Mouse (Mus musculus) midbrain, embryonic 11.5 days (tissue): ENCODE results near the gene Zfp830. TPM values are rescaled to one million over a fixed set of nuclear protein-coding genes. Genes with fewer than 3 reads are reported as not detected.

Experiments used
- ATAC-seq: fragments of 200-750 bp; cut with Nextera tagmentation; 2 replicates; pipeline ENCODE4 v1.8.0; 2017; ENCODE audit warnings: moderate TSS enrichment, moderate library complexity; ENCODE audit not compliant: low FRiP score
- DNase-seq: peaks from one replicate; pipeline ENCODE4 v3.0.0; 2015; ENCODE audit warnings: low spot score; ENCODE audit errors: missing footprints
- H3K27ac ChIP-seq: fragments of 300-500 bp; sonication (generic); 2 replicates; pipeline ENCODE4 v1.5.1; 2014; ENCODE audit warnings: low read depth, low read length
- H3K27me3 ChIP-seq: fragments of 300-500 bp; sonication (generic); 2 replicates; pipeline ENCODE4 v1.6.1; 2014; ENCODE audit warnings: mild to moderate bottlenecking, low read length, moderate library complexity, mixed read lengths; ENCODE audit not compliant: control insufficient read depth, insufficient read depth
- H3K36me3 ChIP-seq: fragments of 300-500 bp; sonication (generic); 2 replicates; pipeline ENCODE4 v1.6.1; 2014; ENCODE audit warnings: mild to moderate bottlenecking, low read length, moderate library complexity, mixed read lengths; ENCODE audit not compliant: control insufficient read depth, insufficient read depth
- H3K4me1 ChIP-seq: fragments of 300-500 bp; sonication (generic); 2 replicates; pipeline ENCODE4 v1.6.1; 2014; ENCODE audit warnings: low read length; ENCODE audit not compliant: control insufficient read depth, insufficient read depth
- H3K4me2 ChIP-seq: fragments of 300-500 bp; sonication (generic); 2 replicates; pipeline ENCODE4 v1.6.1; 2014; ENCODE audit warnings: mild to moderate bottlenecking, moderate library complexity
- H3K4me3 ChIP-seq: fragments of 300-500 bp; sonication (generic); 2 replicates; pipeline ENCODE4 v1.5.1; 2014; ENCODE audit warnings: low read depth, low read length
- H3K9ac ChIP-seq: fragments of 300-500 bp; sonication (generic); 2 replicates; pipeline ENCODE4 v1.6.1; 2014; ENCODE audit warnings: low read length
- H3K9me3 ChIP-seq: fragments of 300-500 bp; sonication (generic); 2 replicates; pipeline ENCODE4 v1.6.1; 2016; ENCODE audit warnings: low read length; ENCODE audit not compliant: control insufficient read depth
- WGBS: fragments of 180-500 bp; shearing (Covaris S2); extraction: QIAGEN DNeasy Blood & Tissue Kit; methylation state at CpG from one replicate; pipeline ENCODE4 v1.1.7; 2014; 5-methylcytosine and 5-hydroxymethylcytosine counted together
- polyA plus RNA-seq: library from polyadenylated mRNA; unstranded; fragments of >200 nt; fragmentation: Nextera tagmentation; extraction: Ambion mirVana; gene quantifications from 2 replicates; pipeline ENCODE4 v1.2.1, GENCODE M21; 2014

The Zfp830 gene
- polyA plus RNA-seq, result 35.1 and 38.5 TPM in 2 replicates

DNA sequence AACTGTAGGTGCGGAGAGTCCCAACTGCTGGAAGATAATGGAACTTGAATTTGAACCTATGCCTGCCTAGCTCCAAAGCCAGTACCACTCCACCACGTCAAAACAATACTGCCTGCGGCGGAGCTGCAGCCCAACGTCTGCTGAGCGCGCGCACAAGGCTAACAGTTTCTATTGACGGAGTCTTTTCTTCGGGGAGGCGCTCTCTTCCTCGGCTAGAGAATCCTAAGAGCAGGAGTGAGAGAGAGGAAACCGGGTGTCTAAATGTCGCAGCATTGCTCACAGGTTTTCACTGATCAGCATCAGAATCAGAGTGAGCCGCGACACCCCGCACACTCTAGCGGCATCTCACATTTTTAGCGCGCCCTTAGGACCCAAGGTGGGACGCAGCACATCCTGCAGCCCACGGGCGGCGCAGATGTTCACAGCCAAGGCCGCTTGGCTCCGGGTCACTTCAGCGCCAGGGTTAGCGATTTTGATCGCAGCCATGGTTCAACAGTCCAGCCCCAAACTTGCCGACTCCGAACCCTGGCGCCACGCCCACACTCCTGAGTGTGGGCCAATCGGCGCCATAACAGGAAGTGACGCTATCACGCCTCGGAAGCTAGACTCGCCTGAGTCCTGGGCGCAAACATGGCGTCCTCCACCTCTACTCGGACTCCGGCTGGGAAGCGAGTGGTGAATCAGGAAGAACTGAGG lies at the start of gene Zfp830, which contains the start of gene Cct6b:
Zfp830 (plus strand) TSS at position 604 of the 696 bp plus-strand sequence.
Cct6b (minus strand) TSS at position 580 of the 696 bp plus-strand sequence.
- ATAC-seq, result peak; percentile 100
- H3K4me3 ChIP-seq, result peak within 1 kb of the TSS; percentile 93
- H3K4me1 ChIP-seq, result peaks cover 15% of the 10 kb centered on the region; the same call in 1 of the 2 replicates
- H3K27ac ChIP-seq, result peak within 1 kb of the TSS; percentile 79
- H3K9me3 ChIP-seq, result no peaks in the 10 kb centered on the region
- DNase-seq, result peak; percentile 98
- under 1% methylated on average over 44 of the region's 44 CpGs for WGBS
- peak within 1 kb of the TSS; percentile 74 for H3K4me2 ChIP-seq
- peak within 1 kb of the TSS; percentile 93 for H3K9ac ChIP-seq
- no peaks in the 10 kb centered on the region for H3K27me3 ChIP-seq
- no peaks in the 10 kb centered on the region for H3K36me3 ChIP-seq

GRCm38 (mm10) chr11:82719294-82719693 lies 44.9 kb upstream of the Zfp830 start:
- no peak overlapping the region for H3K4me3 ChIP-seq
- no peaks in the 10 kb centered on the region for H3K27me3 ChIP-seq
- no peak overlapping the region for H3K27ac ChIP-seq
- no peak overlapping the region for H3K4me2 ChIP-seq
- H3K9me3 ChIP-seq, result no peaks in the 10 kb centered on the region
- no peak for DNase-seq
- no peaks in the 10 kb centered on the region for H3K36me3 ChIP-seq
- no peak for ATAC-seq
- H3K4me1 ChIP-seq, result no peaks in the 10 kb centered on the region
- no peak overlapping the region for H3K9ac ChIP-seq
- WGBS, result 89% methylated on average over 12 of the region's 12 CpGs

- ATAC-seq, result no peak
- Histone ChIP-seq H3K4me3 (no peak overlapping the region), H3K27me3 (no peaks in the 10 kb centered on the region)
These were observed 37.3 kb upstream of the Zfp830 start for GRCm38 (mm10) chr11:82726862-82727261.

DNA sequence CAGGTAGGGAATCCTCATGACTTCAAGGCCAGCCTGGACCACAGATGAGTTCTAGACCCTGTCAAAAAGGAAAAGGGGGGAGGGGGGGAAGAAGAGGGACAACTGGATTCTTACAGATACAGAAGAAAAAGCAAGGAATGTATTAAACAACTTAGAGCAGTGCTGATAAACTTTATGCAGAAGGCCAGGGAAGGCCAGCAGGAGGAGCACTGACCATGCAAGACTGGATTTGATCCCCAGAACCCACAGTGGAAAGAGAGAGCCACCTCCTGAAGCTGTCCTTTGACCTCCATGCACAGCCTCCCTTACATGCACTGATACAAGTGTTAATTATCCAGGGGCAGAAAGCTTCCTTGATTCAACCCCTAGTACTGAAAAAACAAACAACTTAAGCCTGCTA lies 29.9 kb upstream of the Zfp830 start:
- Histone ChIP-seq H3K9me3 (no peaks in the 10 kb centered on the region), H3K36me3 (no peaks in the 10 kb centered on the region), H3K4me1 (no peaks in the 10 kb centered on the region), H3K4me3 (no peak overlapping the region), H3K9ac (no peak overlapping the region), H3K27ac (no peak overlapping the region), H3K27me3 (no peaks in the 10 kb centered on the region), H3K4me2 (no peak overlapping the region)
- DNase-seq (no peak), ATAC-seq (no peak)

More at GRCm38 (mm10) chr11:82726862-82727261, 37.3 kb upstream of the Zfp830 start:
- Histone ChIP-seq H3K4me1 (no peaks in the 10 kb centered on the region), H3K4me2 (no peak overlapping the region), H3K9ac (no peak overlapping the region), H3K36me3 (no peaks in the 10 kb centered on the region), H3K27ac (no peak overlapping the region), H3K9me3 (no peaks in the 10 kb centered on the region)
- 94% methylated on average over 2 of the region's 2 CpGs for WGBS
- DNase-seq, result no peak

DNA sequence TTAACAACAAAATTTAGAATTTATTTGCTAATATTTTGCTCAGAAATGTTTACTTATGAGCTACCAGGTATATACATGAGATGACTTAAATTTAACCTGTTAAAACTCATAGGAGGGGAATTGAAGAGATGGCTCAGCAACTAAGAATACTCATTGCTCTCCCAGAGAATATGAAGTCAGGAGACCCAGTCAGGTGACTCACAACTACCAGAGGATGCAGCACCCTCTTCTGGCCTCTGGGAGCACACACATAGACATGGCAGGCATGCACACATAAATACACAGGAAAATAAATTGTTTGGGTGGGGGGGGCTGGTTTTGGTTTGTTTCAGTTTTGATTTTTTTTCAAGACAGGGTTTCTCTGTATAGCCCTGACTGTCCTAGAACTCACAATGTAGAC lies 25.1 kb upstream of the Zfp830 start:
- Histone ChIP-seq H3K27ac (no peak overlapping the region), H3K27me3 (no peaks in the 10 kb centered on the region), H3K4me1 (no peaks in the 10 kb centered on the region), H3K4me2 (no peak overlapping the region), H3K36me3 (no peaks in the 10 kb centered on the region), H3K4me3 (no peak overlapping the region), H3K9ac (no peak overlapping the region), H3K9me3 (no peaks in the 10 kb centered on the region)
- DNase-seq (no peak), ATAC-seq (no peak)

DNA sequence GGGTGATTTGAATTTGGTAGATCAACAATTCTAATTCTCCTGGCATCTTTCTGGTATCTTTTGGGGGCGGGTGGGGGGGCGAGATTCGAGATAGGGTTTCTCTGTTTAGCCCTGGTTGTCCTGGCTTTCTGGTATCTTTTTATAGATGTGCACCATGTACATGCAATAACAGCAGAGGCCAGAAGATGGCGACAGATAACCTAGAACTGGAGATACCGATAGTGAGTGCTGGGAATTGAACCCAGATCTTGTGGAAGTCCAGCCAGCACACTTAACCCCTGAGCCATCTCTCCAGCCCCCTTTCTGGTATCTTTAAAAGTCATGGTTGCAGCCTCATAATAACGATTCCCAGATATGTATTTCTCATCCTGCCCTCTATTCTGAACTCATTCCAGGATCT lies 18.0 kb upstream of the Zfp830 start:
- Histone ChIP-seq H3K9ac (no peak overlapping the region), H3K27me3 (no peaks in the 10 kb centered on the region), H3K27ac (no peak overlapping the region), H3K4me1 (no peaks in the 10 kb centered on the region), H3K36me3 (no peaks in the 10 kb centered on the region), H3K4me2 (no peak overlapping the region), H3K4me3 (no peak overlapping the region), H3K9me3 (no peaks in the 10 kb centered on the region)
- ATAC-seq, result no peak
- WGBS, result 34% methylated on average over 6 of the region's 6 CpGs
- peak; percentile 84 for DNase-seq

DNA sequence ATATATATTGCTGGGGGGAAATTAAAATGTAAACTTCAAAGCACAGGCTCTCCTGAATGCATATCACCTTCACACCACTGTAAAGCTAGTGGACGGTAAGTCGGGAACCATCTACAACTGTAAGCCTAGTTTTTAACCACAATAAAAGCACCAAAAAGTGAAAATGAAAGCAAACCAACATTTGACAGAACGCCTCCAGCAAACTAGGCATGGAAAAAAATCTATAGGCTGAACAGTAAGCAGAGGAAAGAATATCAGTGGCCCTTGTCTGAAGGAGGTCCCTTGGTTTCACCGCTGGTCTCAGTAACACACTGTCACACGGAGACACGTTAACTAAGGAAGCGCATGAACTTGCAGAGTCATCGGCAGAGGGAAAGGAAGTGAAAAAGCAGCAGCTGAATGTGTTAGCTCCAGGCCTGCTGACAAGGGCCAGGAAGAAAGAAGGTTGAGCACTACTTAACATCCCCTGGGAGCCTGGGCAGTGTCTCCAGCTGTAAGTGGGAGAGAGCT lies 17.2 kb upstream of the Zfp830 start:
- 78% methylated on average over 8 of the region's 8 CpGs for WGBS
- no peak for DNase-seq

GRCm38 (mm10) chr11:82752349-82753115 lies 11.6 kb upstream of the Zfp830 start:
- Histone ChIP-seq H3K4me1 (no peaks in the 10 kb centered on the region), H3K36me3 (no peaks in the 10 kb centered on the region), H3K4me2 (no peak overlapping the region), H3K9ac (no peak overlapping the region), H3K27ac (no peak overlapping the region), H3K9me3 (no peaks in the 10 kb centered on the region), H3K27me3 (no peaks in the 10 kb centered on the region), H3K4me3 (no peak overlapping the region)
- WGBS, result 75% methylated on average over 6 of the region's 6 CpGs
- DNase-seq (no peak), ATAC-seq (no peak)

More for the DNA sequence above, 17.2 kb upstream of the Zfp830 start:
- H3K27me3 ChIP-seq, result no peaks in the 10 kb centered on the region
- H3K9me3 ChIP-seq, result no peaks in the 10 kb centered on the region
- H3K4me3 ChIP-seq, result no peak overlapping the region
- no peaks in the 10 kb centered on the region for H3K4me1 ChIP-seq
- no peak for ATAC-seq
- no peaks in the 10 kb centered on the region for H3K36me3 ChIP-seq
- H3K9ac ChIP-seq, result no peak overlapping the region
- no peak overlapping the region for H3K4me2 ChIP-seq
- H3K27ac ChIP-seq, result no peak overlapping the region

- Histone ChIP-seq H3K4me3 (no peak overlapping the region), H3K9me3 (no peaks in the 10 kb centered on the region), H3K9ac (no peak overlapping the region), H3K4me2 (no peak overlapping the region), H3K27ac (no peak overlapping the region), H3K27me3 (no peaks in the 10 kb centered on the region), H3K4me1 (no peaks in the 10 kb centered on the region), H3K36me3 (no peaks in the 10 kb centered on the region)
- no peak for DNase-seq
- no peak for ATAC-seq
- 85% methylated on average over 1 of the region's 1 CpGs for WGBS
These were observed 8.2 kb upstream of the Zfp830 start for GRCm38 (mm10) chr11:82755919-82756318.
